Mouse (Mus musculus): ENCODE measurements around the gene Lhb.
"Not testable (repeated sequence)": the region's sequence is repeated elsewhere in the genome, so short reads cannot be mapped to it uniquely, and the experiment has no call there.

- not testable (repeated sequence) for TF ChIP-seq CTCF (IDR thresholded peaks at IDR 0.05)
- TF ChIP-seq EP300 (IDR thresholded peaks at IDR 0.05; ENCODE audit: insufficient read depth, low read depth, low read length) (0 out of 2 replicates have a peak, but pooled peaks have one; percentile 18), POLR2A (IDR thresholded peaks at IDR 0.05; ENCODE audit: insufficient read depth, low read depth, low read length) (peak; percentile 98)
Measured at GRCm38 (mm10) chr7:45459564-45460140, 39.0 kb downstream of the Lhb start, which contains the start of gene Ftl1.
